Mouse (Mus musculus) frontal cortex, postnatal 10 days (tissue): ENCODE data around the gene Ccnd2.

ENCODE experiments used
- DNase-seq, 2 experiments: peaks; one replicate each; pipeline ENCODE4 v3.0.0; 2022; ENCODE audit warnings: low spot score in 2 of 2, mixed read lengths in 1 of 2

Gene Ccnd2

GRCm38 (mm10) chr6:127152106-127152951 is at the start of gene Ccnd2:
Gene Ccnd2 (minus strand): TSS chr6:127152193.
- DNase-seq, result peak in 1 of 2 experiments; percentile 72

GRCm38 (mm10) chr6:127196985-127197384 is 45.0 kb upstream of the Ccnd2 start:
- DNase-seq, result no peak

GRCm38 (mm10) chr6:127181296-127181695 is 29.3 kb upstream of the Ccnd2 start:
- peak; percentile 14 to 62 for DNase-seq

DNA sequence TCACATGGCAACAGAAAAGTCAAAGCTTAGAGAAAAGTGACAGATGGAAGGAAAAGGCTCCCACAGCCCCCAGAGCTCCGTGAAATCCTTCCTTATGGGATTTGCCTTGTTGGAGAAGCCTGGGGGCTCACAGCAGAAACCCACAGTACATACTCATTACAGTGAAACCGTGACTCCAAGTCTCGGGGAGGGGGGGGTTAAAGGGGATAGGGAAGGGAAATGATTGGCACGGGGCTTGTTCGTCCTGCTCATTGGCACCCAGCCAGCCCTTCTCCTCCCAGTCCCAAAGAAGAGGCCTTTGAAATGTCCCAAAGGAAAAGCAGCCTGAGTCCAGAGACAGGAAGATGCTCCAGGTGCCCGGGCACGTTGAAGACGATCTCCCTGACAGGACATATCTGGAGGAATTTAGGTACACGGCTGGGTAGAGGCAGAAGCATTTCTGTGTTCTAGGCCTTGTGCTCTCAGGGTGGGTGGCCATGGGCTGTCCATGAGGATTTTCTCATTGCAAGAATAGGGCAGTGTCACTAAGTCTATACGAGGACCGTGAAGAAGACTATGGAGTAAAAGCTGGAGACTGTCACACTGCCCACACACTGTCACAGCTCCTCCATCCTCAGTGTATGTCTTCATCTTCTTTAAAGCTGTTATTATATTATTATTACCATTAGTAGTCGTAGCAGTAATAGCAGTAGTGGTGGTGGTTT is 27.2 kb upstream of the Ccnd2 start:
- DNase-seq, result no peak

- DNase-seq, result no peak
Observed at GRCm38 (mm10) chr6:127177962-127178361, 26.0 kb upstream of the Ccnd2 start.

GRCm38 (mm10) chr6:127177441-127177840 is 25.4 kb upstream of the Ccnd2 start:
- no peak for DNase-seq

DNA sequence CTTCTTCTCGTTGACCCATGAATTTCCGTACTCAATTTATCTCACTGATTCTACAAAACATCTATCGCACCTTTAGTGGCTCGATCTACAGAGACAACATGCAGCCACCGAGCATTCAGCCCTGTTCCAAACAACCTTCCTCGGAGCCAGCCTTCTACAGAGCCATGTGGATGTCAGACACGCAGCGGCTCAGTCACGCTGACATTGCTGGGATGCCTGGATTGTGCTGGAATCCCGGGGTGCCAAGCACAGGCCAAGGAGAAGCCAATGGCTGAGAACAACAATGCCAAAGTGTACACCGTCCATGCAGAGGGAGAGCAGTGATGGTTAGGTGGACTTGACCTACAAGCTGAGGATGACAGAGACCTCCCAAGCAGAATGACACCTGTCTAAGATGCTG is 20.5 kb upstream of the Ccnd2 start:
- no peak for DNase-seq

DNA sequence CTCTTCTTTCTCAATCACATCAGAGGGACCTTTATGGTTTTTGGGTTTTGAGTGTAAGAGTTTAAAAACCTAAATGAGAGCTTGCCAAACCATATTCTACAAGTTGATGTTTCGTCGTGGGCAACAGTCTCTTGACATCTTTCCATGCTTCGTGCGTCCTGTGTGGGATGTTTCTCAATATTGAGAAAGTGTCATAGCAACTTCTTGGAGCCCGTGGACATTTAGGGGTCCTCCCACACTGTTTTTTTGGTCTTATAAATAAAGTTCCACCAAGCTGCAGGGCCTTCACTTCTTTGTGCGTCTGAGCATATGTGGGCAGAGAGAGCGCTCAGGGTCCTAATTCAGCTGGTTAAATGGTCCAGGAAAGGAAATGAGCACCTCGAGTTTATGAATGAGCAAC is 18.7 kb upstream of the Ccnd2 start:
- DNase-seq, result no peak

- DNase-seq, result no peak
Observed at GRCm38 (mm10) chr6:127165663-127166062, 13.7 kb upstream of the Ccnd2 start.

DNA sequence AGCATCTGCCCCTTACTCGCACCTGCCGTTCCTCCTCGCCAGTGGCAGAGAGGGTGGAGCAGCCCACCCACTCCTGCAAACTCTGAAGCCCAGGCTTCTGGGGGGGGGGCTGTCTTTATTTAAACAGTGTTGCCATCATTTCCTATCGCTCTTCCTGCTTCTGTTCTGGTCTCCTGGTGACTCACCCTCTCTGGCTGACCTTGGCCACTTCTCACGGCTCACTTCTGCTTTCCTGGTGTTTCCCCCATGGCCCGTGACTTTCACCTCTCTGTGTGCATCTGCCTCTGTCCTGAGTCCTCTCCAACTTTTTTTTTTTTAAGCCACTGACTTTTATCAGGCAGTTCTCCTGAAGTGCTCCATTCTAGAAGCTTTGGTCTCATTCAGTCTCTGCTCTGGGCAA is 10.8 kb upstream of the Ccnd2 start:
- no peak for DNase-seq

DNA sequence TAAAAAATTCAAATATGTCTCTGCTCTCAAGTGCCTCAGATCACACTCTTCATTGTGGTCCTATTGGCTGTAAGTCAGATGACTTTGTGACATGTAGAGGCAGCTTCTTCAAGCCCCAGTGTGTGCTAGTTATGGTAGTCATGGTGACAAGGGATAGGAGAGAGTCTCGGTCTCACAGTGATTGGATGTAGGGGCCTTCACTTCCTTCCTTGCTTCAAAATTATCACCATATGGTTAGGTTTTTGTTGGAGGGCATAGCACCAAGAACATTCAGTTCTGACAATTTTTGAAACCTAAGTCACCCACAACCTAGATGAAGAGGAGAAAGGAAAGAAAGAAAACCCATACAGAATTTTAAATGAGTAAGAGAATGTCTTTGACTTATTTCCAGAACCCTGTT is 5.3 kb upstream of the Ccnd2 start:
- DNase-seq, result no peak

GRCm38 (mm10) chr6:127155468-127155867 is 3.5 kb upstream of the Ccnd2 start:
- DNase-seq, result no peak

DNA sequence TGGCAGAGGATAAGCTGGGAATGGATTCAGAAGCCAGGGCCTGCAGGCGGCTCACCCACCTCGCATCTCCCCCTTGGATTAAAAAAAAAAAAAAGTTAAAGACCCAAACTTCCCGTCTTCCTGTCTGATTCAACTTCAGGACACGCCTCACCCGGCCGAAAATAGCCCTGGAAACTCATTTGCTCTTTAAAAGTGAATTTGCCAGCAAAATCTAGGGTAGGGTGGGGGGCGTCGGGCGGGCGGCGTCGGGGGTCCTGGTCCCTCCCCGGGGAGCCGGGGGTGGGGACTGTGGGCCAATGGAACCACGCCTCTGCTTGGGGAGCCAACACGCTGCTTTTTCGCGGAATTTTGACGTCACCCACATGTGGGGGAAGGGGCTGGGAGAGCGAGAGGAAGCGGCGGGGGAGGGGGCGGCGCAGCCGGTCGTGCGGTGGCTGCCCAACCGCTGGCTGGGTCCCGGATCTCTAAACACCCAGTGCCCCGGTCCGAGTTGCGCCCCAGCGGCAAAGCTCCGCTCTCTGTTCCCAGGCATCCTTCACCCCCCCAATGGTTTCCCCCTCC is 2.8 kb upstream of the Ccnd2 start:
- DNase-seq, result peak in 1 of 2 experiments; percentile 55

DNA sequence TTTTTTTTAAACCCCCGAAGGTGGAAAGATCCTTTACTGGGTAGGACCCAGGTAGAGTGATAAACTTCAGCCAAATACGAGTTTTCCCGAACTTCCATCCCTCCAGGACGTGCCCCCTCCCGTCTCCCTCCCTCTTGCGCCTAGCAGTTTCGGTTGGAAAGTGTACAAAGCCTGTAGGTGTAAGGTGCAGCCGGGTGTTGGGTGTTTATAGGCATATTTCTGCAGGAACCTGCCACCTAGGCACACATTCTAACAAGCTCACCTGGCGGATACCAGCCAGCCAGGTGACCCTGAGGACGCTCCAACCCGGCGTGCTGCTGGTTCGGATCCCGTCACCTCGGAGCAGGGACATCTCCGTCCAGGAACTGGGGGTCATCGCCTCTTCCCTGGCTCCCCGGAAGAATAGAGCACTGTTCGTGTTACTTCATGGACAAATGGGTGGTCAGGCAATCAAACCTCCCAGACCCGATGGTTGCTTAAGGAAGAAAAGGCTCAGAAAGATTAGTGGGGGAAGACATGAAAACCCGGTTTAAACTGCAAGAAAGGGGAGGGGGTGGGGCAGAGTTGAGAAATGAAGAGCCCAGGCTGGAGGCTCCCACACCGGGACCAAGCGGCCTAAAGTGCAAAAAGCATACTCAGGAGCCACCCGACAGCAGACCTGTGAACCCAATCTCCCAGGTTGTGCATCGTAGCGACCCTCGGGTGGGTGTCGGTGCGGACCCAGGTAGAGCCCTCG is 2.1 kb upstream of the Ccnd2 start:
- DNase-seq, result no peak

GRCm38 (mm10) chr6:127153296-127153800 is 1.4 kb upstream of the Ccnd2 start:
- DNase-seq, result no peak

- DNase-seq, result peak in 1 of 2 experiments; percentile 57
Observed at GRCm38 (mm10) chr6:127151565-127152105, 358 bp downstream of the Ccnd2 start.

DNA sequence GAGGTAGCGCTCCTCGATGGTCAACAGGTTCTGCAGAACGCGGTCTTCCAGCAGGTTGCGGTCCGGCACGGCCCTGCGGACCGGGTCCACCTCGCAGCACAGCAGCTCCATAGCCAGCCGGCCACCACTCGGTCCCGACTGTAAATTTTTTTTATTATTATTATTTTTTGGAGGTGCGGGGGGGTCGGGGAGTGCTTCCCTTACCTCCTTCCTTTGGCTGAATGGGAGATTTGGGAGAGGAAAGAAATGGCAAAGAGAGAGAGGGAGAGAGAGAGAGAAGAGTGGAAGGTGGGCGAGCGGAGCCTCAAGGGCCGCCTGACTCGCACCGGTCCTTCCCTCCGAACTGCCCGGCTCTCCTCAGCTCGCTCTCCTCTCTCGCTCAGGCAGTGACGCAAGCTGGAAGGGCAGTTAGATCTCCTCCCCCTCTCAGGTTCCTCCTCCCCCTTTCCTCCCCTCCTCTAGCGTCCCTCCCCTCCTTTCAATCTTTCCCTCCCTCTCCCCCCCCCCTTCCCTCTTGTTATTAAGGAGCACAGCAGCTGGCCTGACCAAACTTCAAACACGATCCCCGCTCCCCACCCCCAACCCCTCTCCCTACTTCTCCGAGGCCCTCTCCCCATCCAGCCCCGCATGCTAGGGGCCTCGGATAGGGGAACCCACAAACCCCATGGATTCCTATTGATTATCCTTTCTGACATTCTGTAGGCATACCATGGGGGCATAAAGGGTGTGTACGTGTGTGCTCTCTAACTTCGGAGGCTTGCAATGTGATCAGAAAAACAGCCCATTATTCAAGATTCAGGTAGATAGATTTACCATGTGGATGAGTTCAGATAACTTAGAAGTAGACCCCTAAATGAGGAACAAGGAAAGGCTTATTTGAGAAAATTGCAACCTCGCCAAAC is 1.1 kb downstream of the Ccnd2 start:
- peak in 1 of 2 experiments; percentile 69 for DNase-seq

DNA sequence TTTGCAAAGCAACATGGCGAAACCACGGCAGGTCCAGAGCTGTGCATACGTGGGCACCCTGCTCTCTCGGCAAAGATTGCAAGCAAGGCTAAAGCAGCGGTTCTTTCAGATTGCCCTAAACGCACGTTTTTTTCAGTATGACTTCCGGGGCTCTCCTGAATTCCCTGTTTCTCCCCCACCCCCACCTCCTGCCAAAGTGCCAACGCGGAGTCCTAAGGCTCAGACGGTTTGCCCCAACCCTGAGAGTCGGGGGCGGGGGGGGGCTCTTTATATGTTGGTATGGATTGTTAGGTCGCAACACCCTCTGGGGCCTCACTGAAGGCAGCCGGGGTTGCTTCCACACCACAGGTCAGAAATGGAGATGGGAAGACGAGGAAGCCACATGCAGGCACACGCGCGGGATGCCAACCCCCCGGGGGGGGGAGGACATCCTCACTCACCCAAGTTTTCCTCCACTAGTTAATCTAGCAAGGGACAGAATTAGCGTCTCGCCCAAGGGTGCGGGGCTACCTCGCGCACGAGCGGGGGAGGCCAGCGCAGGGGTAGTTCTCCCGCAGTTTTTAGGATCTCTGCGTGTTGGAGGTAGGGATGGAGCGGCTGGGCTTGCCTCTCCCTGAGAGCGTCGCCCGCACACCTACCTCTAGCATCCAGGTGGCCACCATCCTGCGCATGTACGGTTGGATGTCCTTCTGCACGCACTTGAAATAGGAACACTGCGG is 1.9 kb downstream of the Ccnd2 start:
- no peak for DNase-seq

GRCm38 (mm10) chr6:127149303-127149943 is 2.6 kb downstream of the Ccnd2 start:
- no peak for DNase-seq
